Mouse (Mus musculus): Measurements from ENCODE around the gene Tsku. TPM values are rescaled to one million over a fixed set of nuclear protein-coding genes. Genes with fewer than 3 reads are reported as not detected.

Gene Tsku
- polyA plus RNA-seq, 1 experiment from 2014 or later, result 14.5 TPM

Other genes with a start within 250 kb of the Tsku start
- gene Myo7a, start 241.8 kb downstream of the Tsku start, polyA plus RNA-seq (2014; fragmentation: Nextera tagmentation; extraction: Ambion mirVana), result 16.3 and 17.2 TPM in 2 replicates
- 0.47 TPM in 1 of 2 replicates, not detected in the other for gene Omp, start 215.8 kb downstream of the Tsku start, polyA plus RNA-seq (2014; fragmentation: Nextera tagmentation; extraction: Ambion mirVana)
- 6.1 and 6.7 TPM in 2 replicates for gene Capn5, start 183.1 kb downstream of the Tsku start, polyA plus RNA-seq (2014; fragmentation: Nextera tagmentation; extraction: Ambion mirVana)
- gene B3gnt6, start 161.8 kb downstream of the Tsku start, polyA plus RNA-seq (2014; fragmentation: Nextera tagmentation; extraction: Ambion mirVana), result 0.12 TPM in 1 of 2 replicates, not detected in the other
- 21.6 and 21.7 TPM in 2 replicates for gene Acer3, start 40.1 kb downstream of the Tsku start, polyA plus RNA-seq (2014; fragmentation: Nextera tagmentation; extraction: Ambion mirVana)
- not detected in 2 replicates for gene Gucy2d, start 79.1 kb upstream of the Tsku start, polyA plus RNA-seq (2014; fragmentation: Nextera tagmentation; extraction: Ambion mirVana)
- 13.0 and 14.9 TPM in 2 replicates for gene Lrrc32, start 128.0 kb upstream of the Tsku start, polyA plus RNA-seq (2014; fragmentation: Nextera tagmentation; extraction: Ambion mirVana)